Mouse (Mus musculus) left cerebral cortex, postnatal 36 days (tissue): ENCODE data around the gene Tubgcp2. TPM values are rescaled to one million over a fixed set of nuclear protein-coding genes. Genes with fewer than 3 reads are reported as not detected.
A peak's percentile ranks its signal among the peaks of the same experiment; 100 is the strongest.

Experiments used
- DNase-seq, 2 experiments: peaks; one replicate each; pipeline ENCODE4 v3.0.0; 2021 to 2022; ENCODE audit warnings: low spot score in 2 of 2, mixed read lengths in 1 of 2
- intact Hi-C: fragments of 180-260 bp; cut with DNase I; formaldehyde crosslinking; loops from one replicate; pipeline ENCODE4 v1.15.1; 2025
- total RNA-seq, 2 experiments: library from RNA; stranded (reverse); gene quantifications; 2 replicates each; pipeline ENCODE4 v1.2.3; 2021

The Tubgcp2 gene
- total RNA-seq, 2 experiments from 2014 or later: 35.3 to 36.9 TPM

DNA sequence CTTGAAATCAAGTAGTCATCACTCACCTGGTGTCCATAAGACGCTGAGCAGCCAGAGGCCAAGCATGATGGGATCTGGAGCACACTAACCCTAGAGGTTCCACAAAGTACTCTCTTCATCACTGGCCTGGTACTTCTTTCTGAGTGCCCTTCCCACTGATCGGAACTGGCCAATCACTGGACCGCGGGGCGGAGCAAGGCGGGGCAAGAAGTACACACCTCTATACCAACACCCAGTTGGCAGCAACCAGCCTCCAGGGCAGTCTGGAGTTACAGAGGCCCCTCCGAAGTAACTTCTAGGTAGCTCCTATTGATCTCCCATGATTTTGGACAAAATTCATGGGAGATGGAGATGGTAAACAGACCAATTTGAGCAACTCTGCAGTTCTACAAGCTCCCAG is 44.1 kb downstream of the Tubgcp2 start, which contains the start of gene Adam8:
TSS of gene Adam8 (minus strand) at position 157 of the 400 bp plus-strand sequence.
- no peak for DNase-seq
- intact Hi-C loops: loop anchor here (10.0 kb wide), 1 partner anchor 88 kb away; no protein-coding TSS in a partner anchor

DNA sequence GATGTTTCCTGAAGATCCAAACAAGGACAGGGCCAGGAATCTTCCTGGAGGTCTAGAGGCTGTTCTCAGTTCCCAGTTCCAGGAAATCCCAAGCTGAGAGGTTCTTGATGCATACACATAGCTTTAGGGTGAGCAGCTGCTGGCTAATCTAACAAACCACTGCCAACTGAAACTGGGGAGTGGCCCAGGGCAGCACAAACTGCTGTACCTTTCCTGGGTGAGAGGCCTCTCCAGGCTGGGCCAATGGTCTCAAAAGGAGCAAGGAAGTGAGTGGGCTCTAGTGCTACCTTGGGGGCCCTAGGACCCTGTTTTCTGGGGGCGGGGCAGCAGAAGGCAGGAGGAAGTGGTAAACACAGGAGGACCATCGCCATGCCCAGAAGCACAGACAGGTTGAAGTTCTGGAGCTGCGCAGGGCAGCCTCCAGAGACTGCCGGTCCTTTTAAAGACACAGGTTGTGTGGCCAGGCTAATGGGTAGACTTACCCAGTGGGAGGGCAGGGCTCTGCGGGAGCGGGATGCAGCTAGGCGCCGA is 45.5 kb downstream of the Tubgcp2 start:
- intact Hi-C loops: loop anchor here (10.0 kb wide), 1 partner anchor 86 kb away; no protein-coding TSS in a partner anchor
- no peak for DNase-seq

DNA sequence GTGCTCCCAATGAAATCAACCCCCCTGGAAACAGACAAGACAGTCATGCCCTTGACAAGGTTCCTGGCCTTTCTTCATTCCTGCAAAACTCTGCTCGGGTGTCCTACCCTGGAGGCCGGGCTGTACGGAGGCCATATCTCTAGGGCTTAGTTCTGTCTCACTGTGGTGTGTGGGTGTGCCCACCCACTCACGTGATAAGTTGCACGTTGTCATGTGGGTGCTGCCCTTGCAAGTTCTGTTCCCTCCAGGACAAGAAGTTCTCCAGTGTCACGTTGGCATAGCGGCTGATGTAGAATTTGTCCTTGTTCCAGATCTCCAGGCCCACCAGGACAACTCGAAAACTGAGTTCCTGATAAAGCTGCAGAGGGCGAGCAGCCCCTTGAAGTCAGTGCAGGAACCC is 48.2 kb downstream of the Tubgcp2 start:
- no peak for DNase-seq
- intact Hi-C loops: no loop called here

GRCm38 (mm10) chr7:139984505-139984904 is 52.0 kb downstream of the Tubgcp2 start:
- intact Hi-C loops: no loop called here
- DNase-seq: no peak

DNA sequence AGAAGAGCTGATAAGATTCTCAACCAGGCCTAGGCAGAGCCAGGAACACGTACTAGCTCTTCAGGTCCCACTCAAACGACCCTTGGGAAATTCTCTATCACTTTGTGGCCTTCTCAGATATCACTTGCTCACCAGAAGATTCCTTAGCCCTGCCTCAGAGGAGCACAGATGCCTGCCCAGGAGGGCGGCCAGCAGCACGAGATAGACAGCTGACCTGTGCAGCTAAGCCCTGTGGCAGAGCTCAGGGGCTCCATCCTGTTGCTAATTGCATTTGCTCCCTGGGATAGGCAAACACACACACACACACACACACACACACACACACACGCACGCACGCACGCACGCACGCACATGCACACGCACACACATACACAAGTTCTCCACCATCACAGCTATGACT is 54.4 kb downstream of the Tubgcp2 start:
- intact Hi-C loops: no loop called here
- DNase-seq: no peak

DNA sequence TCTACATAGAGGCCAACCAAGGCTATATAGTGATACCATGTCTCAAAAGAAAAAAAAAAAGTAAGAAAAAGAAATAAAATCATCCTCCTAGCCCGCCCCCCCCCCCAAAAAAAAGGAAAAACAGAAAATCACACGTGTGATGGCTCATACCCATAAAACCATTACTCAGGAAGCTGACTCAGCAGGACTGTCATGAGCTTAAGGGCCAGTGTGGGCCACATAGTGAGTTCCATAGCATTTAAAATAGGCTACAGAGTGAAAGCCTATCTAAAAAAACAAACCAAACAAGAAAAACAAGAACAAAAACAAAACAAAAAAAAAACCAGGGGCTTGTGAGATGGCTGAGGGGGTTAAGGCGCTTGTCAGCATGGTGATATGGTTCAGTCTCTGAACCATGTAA is 55.7 kb downstream of the Tubgcp2 start:
- DNase-seq: no peak
- intact Hi-C loops: no loop called here

GRCm38 (mm10) chr7:139979011-139979719 is 57.3 kb downstream of the Tubgcp2 start:
- intact Hi-C loops: no loop called here
- DNase-seq: no peak

DNA sequence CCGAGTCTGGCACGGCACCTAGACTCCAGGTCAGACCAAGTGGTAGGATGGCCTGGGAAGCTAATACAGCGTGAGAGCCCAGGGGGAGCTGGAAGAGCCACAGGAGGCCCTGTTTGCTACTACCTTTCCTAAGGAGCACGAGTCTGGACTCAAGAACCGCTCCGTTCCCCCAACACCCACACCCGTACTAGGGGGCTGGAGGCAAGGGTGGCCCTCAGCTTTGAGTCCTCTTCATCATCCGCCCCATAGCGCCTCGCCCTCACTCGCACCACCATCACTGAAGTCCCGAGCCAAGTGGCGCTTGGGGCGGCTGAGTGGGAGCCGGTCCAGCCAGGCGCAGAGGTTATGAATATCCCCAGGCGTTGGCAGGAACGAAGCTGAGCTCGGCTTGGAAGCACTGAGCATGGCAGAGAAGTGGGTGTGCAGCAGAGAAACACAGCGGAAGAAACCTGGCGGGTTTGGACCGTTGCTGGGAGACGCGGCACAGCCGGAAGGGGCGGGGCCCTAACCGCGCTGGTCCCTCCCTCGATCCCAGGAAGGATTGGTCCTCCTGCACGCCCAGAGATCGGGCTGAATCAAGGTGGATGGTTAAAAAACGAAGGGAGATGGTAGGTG is 58.1 kb downstream of the Tubgcp2 start, which contains the start of gene 6430531B16Rik:
TSS of gene 6430531B16Rik (minus strand) at position 478 of the 615 bp plus-strand sequence.
- DNase-seq: peak; percentile 90 to 91
- intact Hi-C loops: no loop called here

- DNase-seq: no peak
- intact Hi-C loops: no loop called here
These were observed 61.0 kb downstream of the Tubgcp2 start for GRCm38 (mm10) chr7:139975471-139975870.

GRCm38 (mm10) chr7:139974307-139974706 is 62.2 kb downstream of the Tubgcp2 start:
- intact Hi-C loops: no loop called here
- no peak for DNase-seq

DNA sequence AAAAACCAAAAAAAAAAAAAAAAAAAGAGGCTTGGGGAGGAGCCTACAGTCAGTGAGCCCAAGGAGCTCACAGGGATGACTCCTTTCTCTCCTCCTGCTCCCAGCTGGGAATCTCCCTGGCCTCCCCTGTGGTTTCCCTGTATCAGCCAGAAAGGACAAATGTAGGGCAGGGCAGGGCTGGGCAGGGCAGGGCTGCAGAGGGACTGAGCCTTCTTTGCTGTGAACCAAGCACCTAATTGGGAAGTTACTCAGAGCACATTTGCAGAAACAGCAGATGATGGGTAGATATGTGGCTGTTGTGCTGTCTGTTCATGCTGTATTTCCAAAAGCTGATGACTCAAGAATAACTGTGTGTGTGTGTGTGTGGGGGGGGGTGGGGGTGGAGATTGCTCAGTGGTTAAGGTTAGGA is 63.5 kb downstream of the Tubgcp2 start:
- intact Hi-C loops: no loop called here
- DNase-seq: no peak

GRCm38 (mm10) chr7:139971436-139971835 is 65.0 kb downstream of the Tubgcp2 start:
- DNase-seq: no peak
- intact Hi-C loops: no loop called here

- intact Hi-C loops: no loop called here
- DNase-seq: no peak
These were observed 65.5 kb downstream of the Tubgcp2 start for GRCm38 (mm10) chr7:139970979-139971378.

GRCm38 (mm10) chr7:139970216-139970919 is 66.1 kb downstream of the Tubgcp2 start:
- DNase-seq: no peak
- intact Hi-C loops: no loop called here

- intact Hi-C loops: loop anchor here (1.0 to 2.0 kb wide), 2 partner anchors 25 to 94 kb away; no protein-coding TSS in a partner anchor
- DNase-seq: peak; percentile 75 to 84
These were observed 66.9 kb downstream of the Tubgcp2 start for GRCm38 (mm10) chr7:139969348-139970130.

GRCm38 (mm10) chr7:139968428-139968827 is 68.0 kb downstream of the Tubgcp2 start:
- DNase-seq: no peak
- intact Hi-C loops: loop anchor here (2.0 kb wide), 1 partner anchor 26 kb away; no protein-coding TSS in a partner anchor

GRCm38 (mm10) chr7:139967175-139967574 is 69.3 kb downstream of the Tubgcp2 start:
- intact Hi-C loops: no loop called here
- DNase-seq: no peak

DNA sequence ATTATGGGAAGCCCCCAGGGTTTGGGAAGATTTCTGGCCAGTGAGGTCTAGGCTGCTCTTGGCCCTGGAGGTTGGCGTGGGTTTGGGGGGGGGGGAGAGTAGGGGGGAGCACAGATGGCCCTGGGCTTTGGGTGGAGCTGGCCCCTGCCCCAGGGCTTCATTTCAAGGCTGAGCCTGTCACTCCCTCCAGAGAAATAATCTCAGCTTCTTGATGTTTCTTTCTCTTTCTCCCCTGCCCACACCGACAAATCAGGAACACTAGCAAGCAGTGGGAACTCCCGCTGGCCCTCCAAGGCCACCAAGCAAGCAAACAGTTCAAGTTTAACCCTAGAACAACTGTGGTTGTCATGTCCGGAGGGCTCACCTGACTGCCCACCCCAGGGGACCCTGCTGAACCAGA is 72.7 kb downstream of the Tubgcp2 start:
- intact Hi-C loops: no loop called here
- DNase-seq: no peak

DNA sequence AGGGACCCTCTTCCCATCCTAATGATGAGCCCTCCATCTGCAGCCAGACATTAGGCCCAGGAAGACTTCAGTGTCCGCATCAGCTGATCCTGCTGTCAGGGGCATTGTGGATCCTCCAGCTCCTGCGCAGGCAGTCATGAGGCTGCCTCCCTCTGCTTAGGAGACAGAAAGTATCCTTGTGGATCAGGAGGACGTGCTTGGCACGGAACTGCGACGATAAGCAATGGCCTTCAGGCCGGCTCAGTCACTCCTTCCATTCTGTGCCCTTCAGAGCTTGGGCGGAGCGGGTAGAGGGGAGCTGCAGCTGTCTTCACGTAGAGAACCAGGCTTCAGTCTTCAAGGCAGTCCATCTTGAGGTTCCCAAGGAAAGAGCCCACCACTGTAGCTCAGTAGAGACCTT is 75.3 kb downstream of the Tubgcp2 start:
- DNase-seq: no peak
- intact Hi-C loops: no loop called here
